Mouse (Mus musculus): Measurements from ENCODE around the gene Ugt1a10. TPM values are rescaled to one million over a fixed set of nuclear protein-coding genes. Genes with fewer than 3 reads are reported as not detected.
"Not testable (repeated sequence)": the region's sequence is repeated elsewhere in the genome, so short reads cannot be mapped to it uniquely, and the experiment has no call there.

The Ugt1a10 gene
- polyA plus RNA-seq, 1 experiment from 2014 or later: 0.14 TPM

DNA sequence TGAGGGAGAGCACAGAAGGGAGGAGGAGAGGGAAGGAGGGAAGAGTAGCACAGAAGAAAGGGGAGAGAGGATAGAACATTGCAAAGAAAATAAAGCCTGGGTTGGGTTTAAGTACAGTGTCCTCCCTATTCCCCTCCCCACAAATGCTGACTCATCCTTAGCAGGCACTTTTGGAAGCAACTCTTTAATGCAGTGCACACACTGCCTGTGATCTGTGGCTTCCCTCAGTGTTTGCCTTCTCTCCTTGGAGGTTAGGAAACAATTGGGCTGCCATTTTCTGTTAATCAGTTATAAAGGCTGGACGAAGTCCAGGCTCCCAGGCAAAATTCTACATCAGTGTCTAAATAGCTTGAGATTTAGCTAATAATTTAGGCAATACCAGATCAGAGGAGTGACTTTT, 85.3 kb downstream of the Ugt1a10 start:
- 20% methylated on average over 1 of the region's 1 CpGs for WGBS (ENCODE audit: insufficient replicate concordance)
- not testable (repeated sequence) for H3K4me2 ChIP-seq (ENCODE audit: low read depth, low read length); H3K27me3 ChIP-seq (ENCODE audit: control insufficient read depth, insufficient read depth, low read depth, low read length); H3K4me3 ChIP-seq (ENCODE audit: low read depth, low read length); H3K4me1 ChIP-seq (ENCODE audit: control insufficient read depth, low read depth, low read length); H3K9me3 ChIP-seq (replicated peaks; ENCODE audit: control insufficient read depth, low read length); H3K9ac ChIP-seq (ENCODE audit: low read depth, low read length); H3K27ac ChIP-seq (ENCODE audit: low read length); H3K36me3 ChIP-seq (ENCODE audit: control insufficient read depth, insufficient read depth)
- peak; percentile 96 for ATAC-seq (ENCODE audit: low read depth)

DNA sequence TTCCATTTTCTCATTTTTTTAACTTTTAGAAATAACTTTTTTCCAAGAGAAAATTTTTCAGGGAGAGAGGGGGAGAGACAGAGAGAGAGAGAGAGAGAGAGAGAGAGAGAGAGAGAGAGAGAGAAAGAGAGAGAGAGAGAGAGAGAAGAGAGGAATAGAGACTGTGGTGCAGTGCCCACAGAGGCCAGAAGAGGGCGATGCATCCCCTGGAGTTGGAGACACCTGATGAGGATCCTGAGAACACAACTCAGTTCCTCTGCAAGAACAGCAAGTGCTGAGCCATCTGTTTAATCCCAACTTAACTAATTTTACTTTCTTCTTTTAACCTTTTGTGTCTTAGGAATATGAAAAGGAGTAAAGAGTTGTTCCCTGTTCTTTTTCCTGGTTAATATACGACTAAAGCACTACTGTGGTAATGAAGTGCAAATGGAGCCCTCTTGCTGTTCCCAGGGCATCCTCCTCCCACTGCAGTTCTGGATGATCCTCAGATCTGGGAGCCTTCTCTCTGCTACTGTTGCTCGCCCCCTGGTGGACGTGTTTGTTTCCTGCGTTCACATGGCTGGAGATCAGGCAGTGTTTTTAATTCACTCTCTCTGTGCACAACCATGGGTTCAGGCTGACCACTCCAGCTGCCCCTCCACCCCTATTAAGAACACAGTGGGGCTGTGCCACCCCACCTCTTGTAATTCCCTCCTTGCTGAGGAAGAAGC, 88.9 kb downstream of the Ugt1a10 start:
- H3K27ac ChIP-seq (ENCODE audit: low read length); H3K36me3 ChIP-seq (ENCODE audit: control insufficient read depth, insufficient read depth); H3K4me1 ChIP-seq (ENCODE audit: control insufficient read depth, low read depth, low read length); H3K4me2 ChIP-seq (ENCODE audit: low read depth, low read length); H3K4me3 ChIP-seq (ENCODE audit: low read depth, low read length); ATAC-seq (ENCODE audit: low read depth); H3K9me3 ChIP-seq (replicated peaks; ENCODE audit: control insufficient read depth, low read length); H3K9ac ChIP-seq (ENCODE audit: low read depth, low read length); H3K27me3 ChIP-seq (ENCODE audit: control insufficient read depth, insufficient read depth, low read depth, low read length): not testable (repeated sequence)
- WGBS (ENCODE audit: insufficient replicate concordance): 3% methylated on average over 5 of the region's 5 CpGs

DNA sequence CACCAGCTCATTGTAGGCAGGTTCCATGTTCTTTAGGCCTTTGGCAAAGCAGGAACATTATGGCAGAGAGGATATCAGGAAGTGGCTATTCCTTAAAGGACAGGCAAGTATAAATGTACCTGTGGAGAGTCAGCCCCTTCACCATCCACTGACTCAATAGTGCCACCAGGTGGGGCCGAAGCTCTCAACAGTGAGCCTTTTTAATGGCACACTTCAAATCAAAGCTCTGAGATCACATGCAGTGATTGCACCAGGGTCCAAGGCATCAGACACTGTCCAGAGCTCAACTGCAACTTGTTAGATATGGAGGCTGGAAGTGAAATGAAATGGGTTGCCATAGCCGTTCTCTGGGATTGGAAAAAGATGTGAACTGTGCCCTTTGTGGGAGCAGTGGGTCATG, 90.1 kb downstream of the Ugt1a10 start:
- H3K9ac ChIP-seq (ENCODE audit: low read depth, low read length); H3K27me3 ChIP-seq (ENCODE audit: control insufficient read depth, insufficient read depth, low read depth, low read length); H3K4me3 ChIP-seq (ENCODE audit: low read depth, low read length); H3K4me2 ChIP-seq (ENCODE audit: low read depth, low read length); H3K9me3 ChIP-seq (replicated peaks; ENCODE audit: control insufficient read depth, low read length); H3K36me3 ChIP-seq (ENCODE audit: control insufficient read depth, insufficient read depth); H3K4me1 ChIP-seq (ENCODE audit: control insufficient read depth, low read depth, low read length); H3K27ac ChIP-seq (ENCODE audit: low read length); ATAC-seq (ENCODE audit: low read depth): not testable (repeated sequence)
- 49% methylated on average over 2 of the region's 2 CpGs for WGBS (ENCODE audit: insufficient replicate concordance)

DNA sequence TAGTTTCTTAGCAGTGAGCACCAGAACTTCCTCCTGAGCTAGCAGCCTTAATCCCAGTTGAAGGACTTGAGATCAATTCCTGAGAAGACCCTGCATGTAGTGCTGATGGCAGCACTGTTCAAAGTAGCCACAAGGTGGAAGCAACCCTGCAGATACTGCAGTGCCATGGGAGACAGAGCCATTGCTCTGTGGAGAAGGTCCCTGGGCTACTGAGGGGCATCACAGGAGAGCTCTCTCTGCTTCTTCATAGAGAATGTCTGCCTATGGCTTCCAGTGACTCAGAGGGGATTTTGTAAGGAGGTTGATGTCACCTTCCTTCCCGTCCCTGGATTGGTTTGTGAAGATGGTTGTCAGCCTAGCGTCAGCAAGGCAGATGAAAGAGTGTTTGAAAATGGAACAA, 94.9 kb downstream of the Ugt1a10 start:
- not testable (repeated sequence) for H3K27me3 ChIP-seq (ENCODE audit: control insufficient read depth, insufficient read depth, low read depth, low read length); H3K4me2 ChIP-seq (ENCODE audit: low read depth, low read length); H3K4me3 ChIP-seq (ENCODE audit: low read depth, low read length); H3K36me3 ChIP-seq (ENCODE audit: control insufficient read depth, insufficient read depth); ATAC-seq (ENCODE audit: low read depth); H3K9ac ChIP-seq (ENCODE audit: low read depth, low read length); H3K4me1 ChIP-seq (ENCODE audit: control insufficient read depth, low read depth, low read length); H3K9me3 ChIP-seq (replicated peaks; ENCODE audit: control insufficient read depth, low read length); H3K27ac ChIP-seq (ENCODE audit: low read length)
- 81% methylated on average over 2 of the region's 2 CpGs for WGBS (ENCODE audit: insufficient replicate concordance)

DNA sequence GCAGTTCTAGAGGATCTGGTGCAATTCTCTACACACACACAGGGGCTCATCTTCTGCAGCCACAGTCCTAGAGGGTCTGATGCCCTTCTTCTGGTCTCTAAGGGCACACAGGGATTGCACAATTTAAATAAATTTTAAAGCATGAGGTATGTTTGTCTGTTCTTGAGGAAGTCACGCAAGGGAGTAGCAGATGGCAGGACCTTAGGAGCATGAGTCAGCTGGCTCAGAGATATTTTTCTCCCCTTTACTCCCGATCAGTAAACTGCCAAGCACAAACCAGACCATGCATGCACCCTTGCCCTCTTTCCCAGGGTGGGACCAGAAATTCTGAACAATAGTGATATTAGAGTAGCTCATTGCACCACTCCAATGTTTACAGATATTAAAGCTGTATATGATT, 103.2 kb downstream of the Ugt1a10 start:
- 46% methylated on average over 2 of the region's 2 CpGs for WGBS (ENCODE audit: insufficient replicate concordance)
- Histone ChIP-seq H3K4me2 (ENCODE audit: low read depth, low read length) (no peak overlapping the region), H3K4me1 (ENCODE audit: control insufficient read depth, low read depth, low read length) (no peaks in the 10 kb centered on the region), H3K9ac (ENCODE audit: low read depth, low read length) (no peak overlapping the region), H3K4me3 (ENCODE audit: low read depth, low read length) (no peak overlapping the region), H3K27ac (ENCODE audit: low read length) (no peak overlapping the region), H3K27me3 (ENCODE audit: control insufficient read depth, insufficient read depth, low read depth, low read length) (no peaks in the 10 kb centered on the region), H3K9me3 (replicated peaks; ENCODE audit: control insufficient read depth, low read length) (no peaks in the 10 kb centered on the region), H3K36me3 (ENCODE audit: control insufficient read depth, insufficient read depth) (no peaks in the 10 kb centered on the region)
- no peak for ATAC-seq (ENCODE audit: low read depth)

GRCm38 (mm10) chr1:88165711-88166110, 110.5 kb downstream of the Ugt1a10 start, which contains the start of gene Ugt1a5:
Ugt1a5 (plus strand) TSS chr1:88166012.
- no peak within 1 kb of the TSS for H3K4me3 ChIP-seq (ENCODE audit: low read depth, low read length)
- 70% methylated on average over 5 of the region's 5 CpGs for WGBS (ENCODE audit: insufficient replicate concordance)
- H3K9me3 ChIP-seq (replicated peaks; ENCODE audit: control insufficient read depth, low read length): no peaks in the 10 kb centered on the region
- no peak for ATAC-seq (ENCODE audit: low read depth)
- no peaks in the 10 kb centered on the region for H3K27me3 ChIP-seq (ENCODE audit: control insufficient read depth, insufficient read depth, low read depth, low read length)
- H3K27ac ChIP-seq (ENCODE audit: low read length): no peak within 1 kb of the TSS
- H3K4me1 ChIP-seq (ENCODE audit: control insufficient read depth, low read depth, low read length): no peaks in the 10 kb centered on the region
- H3K36me3 ChIP-seq (ENCODE audit: control insufficient read depth, insufficient read depth): no peaks in the 10 kb centered on the region
- H3K4me2 ChIP-seq (ENCODE audit: low read depth, low read length): no peak within 1 kb of the TSS
- H3K9ac ChIP-seq (ENCODE audit: low read depth, low read length): no peak within 1 kb of the TSS

DNA sequence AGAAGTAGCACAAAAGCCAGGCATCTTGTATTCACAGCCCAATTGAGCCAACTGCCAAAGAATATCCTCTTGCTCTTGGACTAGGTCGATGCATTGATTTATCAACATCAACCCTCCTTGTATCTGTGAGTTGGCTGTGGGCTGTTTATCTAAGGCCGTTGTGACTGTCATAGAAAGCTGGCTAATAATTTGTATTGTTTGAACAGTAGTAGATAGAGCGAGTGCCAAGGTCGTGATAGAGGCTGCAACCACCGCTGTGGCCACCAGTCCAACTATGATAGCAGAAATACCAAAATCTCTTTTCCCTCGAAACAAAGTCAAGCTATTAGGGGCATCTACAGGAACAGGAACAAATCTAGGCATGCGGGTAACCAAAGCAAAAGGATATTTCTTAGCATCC, 117.0 kb downstream of the Ugt1a10 start:
- H3K9me3 ChIP-seq (replicated peaks; ENCODE audit: control insufficient read depth, low read length); H3K27me3 ChIP-seq (ENCODE audit: control insufficient read depth, insufficient read depth, low read depth, low read length): not testable (repeated sequence)

DNA sequence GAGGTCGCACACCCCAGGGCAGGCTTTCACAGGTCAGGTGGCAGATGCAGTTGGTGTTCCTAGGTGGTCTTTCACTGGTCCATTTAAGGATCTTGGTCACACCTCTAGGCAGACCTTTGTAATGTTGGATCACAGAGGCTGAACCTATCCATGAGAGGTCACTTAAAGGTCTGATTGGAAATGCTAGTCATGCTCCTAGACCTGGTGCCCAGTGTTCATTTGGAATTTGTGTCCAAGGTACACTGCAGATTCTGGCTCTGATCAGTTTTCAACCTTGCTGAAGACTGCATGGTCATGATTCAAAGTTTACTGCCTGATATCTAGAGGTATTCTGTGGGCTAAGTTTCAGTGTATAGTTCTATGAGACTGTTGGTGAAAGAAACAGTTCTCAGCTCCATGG, 124.5 kb downstream of the Ugt1a10 start:
- no peaks in the 10 kb centered on the region for H3K27me3 ChIP-seq (ENCODE audit: control insufficient read depth, insufficient read depth, low read depth, low read length)
- no peak overlapping the region for H3K4me2 ChIP-seq (ENCODE audit: low read depth, low read length)
- 70% methylated on average over 1 of the region's 1 CpGs for WGBS (ENCODE audit: insufficient replicate concordance)
- no peak overlapping the region for H3K27ac ChIP-seq (ENCODE audit: low read length)
- H3K9ac ChIP-seq (ENCODE audit: low read depth, low read length): no peak overlapping the region
- H3K36me3 ChIP-seq (ENCODE audit: control insufficient read depth, insufficient read depth): no peaks in the 10 kb centered on the region; the same call in 1 of the 2 replicates
- ATAC-seq (ENCODE audit: low read depth): peak; percentile 55; the same call in 1 of the 2 replicates
- no peaks in the 10 kb centered on the region for H3K4me1 ChIP-seq (ENCODE audit: control insufficient read depth, low read depth, low read length)
- H3K4me3 ChIP-seq (ENCODE audit: low read depth, low read length): no peak overlapping the region
- H3K9me3 ChIP-seq (replicated peaks; ENCODE audit: control insufficient read depth, low read length): peaks cover 6% of the 10 kb centered on the region

More for the DNA sequence above, 117.0 kb downstream of the Ugt1a10 start:
- H3K27ac ChIP-seq (ENCODE audit: low read length); H3K4me3 ChIP-seq (ENCODE audit: low read depth, low read length); H3K4me2 ChIP-seq (ENCODE audit: low read depth, low read length); H3K36me3 ChIP-seq (ENCODE audit: control insufficient read depth, insufficient read depth); H3K9ac ChIP-seq (ENCODE audit: low read depth, low read length); ATAC-seq (ENCODE audit: low read depth); H3K4me1 ChIP-seq (ENCODE audit: control insufficient read depth, low read depth, low read length): not testable (repeated sequence)
- WGBS (ENCODE audit: insufficient replicate concordance): 70% methylated on average over 5 of the region's 7 CpGs

DNA sequence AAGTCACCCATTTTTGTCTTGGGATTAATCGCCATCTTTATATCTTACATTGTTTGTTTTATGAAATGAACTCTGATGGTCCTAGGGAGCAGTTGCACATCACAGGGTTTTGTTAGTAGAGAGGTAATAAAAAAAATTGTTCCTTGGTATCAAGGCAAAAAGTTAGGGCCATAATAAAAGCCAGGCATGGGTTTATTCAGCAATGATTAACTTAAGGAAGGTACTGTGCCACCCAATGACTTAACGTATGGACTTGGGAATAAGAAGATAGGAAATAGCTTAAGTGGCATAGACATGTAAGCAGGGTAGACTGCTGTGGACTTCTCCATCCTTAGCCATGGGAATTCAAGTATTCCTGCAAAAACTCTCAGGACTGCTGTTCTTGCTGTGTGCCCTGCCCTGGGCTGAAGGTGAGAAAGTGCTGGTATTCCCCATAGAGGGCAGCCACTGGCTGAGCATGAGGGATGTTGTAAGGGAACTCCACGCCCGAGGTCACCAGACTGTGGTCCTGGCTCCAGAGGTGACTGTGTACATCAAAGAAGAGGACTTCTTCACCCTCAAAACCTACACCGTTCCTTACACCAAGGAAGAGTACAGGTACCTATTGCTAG, 131.2 kb downstream of the Ugt1a10 start:
- Histone ChIP-seq H3K4me2 (ENCODE audit: low read depth, low read length) (no peak overlapping the region), H3K4me3 (ENCODE audit: low read depth, low read length) (no peak overlapping the region), H3K4me1 (ENCODE audit: control insufficient read depth, low read depth, low read length) (no peaks in the 10 kb centered on the region), H3K27ac (ENCODE audit: low read length) (no peak overlapping the region), H3K36me3 (ENCODE audit: control insufficient read depth, insufficient read depth) (no peaks in the 10 kb centered on the region), H3K9me3 (replicated peaks; ENCODE audit: control insufficient read depth, low read length) (no peaks in the 10 kb centered on the region), H3K27me3 (ENCODE audit: control insufficient read depth, insufficient read depth, low read depth, low read length) (no peaks in the 10 kb centered on the region), H3K9ac (ENCODE audit: low read depth, low read length) (no peak overlapping the region)
- WGBS (ENCODE audit: insufficient replicate concordance): 62% methylated on average over 5 of the region's 5 CpGs
- ATAC-seq (ENCODE audit: low read depth): no peak

Measured in liver, embryonic 16.5 days (tissue).